Mouse (Mus musculus): ENCODE results near the gene Htra2.

Htra2 gene

DNA sequence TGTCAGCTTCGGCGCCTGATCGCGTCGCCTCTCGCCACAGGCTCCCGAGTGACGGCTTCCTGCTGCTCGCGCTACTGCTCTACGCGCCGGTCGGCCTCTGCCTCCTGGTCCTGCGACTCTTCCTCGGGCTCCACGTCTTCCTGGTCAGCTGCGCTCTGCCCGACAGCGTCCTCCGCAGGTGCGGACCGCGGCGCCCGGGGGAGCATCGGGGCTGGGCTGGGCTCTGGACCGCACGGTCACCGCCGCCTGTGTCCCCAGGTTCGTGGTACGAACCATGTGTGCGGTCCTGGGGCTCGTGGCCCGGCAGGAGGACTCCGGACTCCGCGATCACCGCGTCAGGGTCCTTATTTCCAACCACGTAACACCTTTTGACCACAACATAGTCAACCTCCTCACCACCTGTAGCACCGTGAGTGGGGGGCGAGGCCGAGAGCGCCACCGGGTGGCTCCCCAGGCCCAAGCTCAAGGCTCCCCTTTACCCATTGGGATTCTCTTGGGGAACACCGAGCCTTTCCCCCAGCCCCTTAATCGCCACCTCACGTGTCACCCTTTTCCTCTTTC lies at the start of gene Htra2:
TSS of gene Htra2 (minus strand) at position 403 of the 561 bp plus-strand sequence.
- DNase-seq (ENCODE audit: low spot score), result no peak

DNA sequence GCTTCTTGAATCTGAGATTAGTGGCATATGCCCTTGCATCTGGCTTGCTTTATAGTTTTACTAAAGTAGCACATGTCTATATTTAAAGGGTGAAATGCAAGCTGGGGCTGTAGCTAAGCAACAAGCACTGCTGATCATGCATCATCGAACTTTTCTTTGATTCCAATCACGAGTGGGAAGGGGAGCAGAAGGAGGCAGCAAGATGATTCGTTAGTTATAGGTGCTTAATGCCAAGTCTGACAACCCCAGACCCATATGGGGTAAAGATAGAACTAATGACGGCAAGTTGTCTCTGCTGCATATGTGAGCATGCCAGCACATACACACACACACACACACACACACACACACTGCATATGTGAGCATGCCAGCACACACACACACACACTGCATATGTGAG lies 49.1 kb upstream of the Htra2 start:
- DNase-seq (ENCODE audit: low spot score), result no peak

- no peak for DNase-seq (ENCODE audit: low spot score)
Observed at GRCm38 (mm10) chr6:83103130-83103650, 48.1 kb upstream of the Htra2 start.

DNA sequence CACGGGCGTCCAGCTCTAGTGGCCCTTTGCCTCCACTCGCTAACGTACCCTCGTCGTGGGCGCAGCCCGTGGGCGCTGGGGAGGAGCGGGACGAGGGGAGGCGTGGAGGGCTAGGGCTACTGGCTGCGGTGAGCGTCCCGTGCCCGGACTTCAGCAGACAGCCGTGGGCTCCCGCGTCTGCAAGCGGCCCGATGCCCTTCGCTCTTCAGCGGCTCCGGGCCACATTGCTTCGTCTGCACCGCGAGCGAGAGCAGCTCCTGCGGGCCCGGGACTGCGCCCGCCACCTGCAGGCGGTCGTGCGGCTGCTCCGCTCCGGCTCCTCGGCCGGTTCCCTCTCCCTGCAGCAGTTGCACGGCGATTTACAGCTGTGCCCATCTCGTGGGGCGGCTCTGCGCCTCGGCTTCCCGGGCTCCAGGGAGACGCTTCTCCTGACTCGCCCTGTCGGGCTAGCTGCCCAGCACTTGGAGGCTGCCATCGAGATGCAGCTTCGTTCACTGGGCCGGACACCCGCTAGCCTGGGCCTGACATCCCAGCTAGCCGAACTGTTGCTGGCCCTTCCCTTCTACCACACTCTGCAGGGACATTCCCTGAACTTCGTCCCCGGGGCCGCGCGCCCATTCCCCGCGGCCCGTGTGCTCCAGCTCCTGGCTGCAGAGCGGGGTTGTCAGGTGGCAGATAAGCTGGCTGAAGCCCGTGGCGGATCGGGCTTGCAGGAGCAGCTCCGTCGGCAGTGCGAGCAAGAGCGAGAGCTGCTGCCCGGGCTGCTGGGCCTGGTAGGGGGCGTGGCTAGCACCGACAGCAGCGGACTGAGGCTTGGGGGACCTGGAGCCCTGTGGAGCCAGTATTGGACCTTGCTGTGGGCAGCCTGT lies 46.8 kb upstream of the Htra2 start:
- DNase-seq (ENCODE audit: low spot score), result no peak

- DNase-seq (ENCODE audit: low spot score), result peak; percentile 66
Observed at GRCm38 (mm10) chr6:83101316-83101687, 46.2 kb upstream of the Htra2 start, which contains the start of the genes Ccdc142 and Gm42688. Gene Ccdc142, plus strand, starts transcription at chr6:83101601. Gene Gm42688, plus strand, starts transcription at chr6:83101617.

- no peak for DNase-seq (ENCODE audit: low spot score)
Observed at GRCm38 (mm10) chr6:83098411-83098810, 43.3 kb upstream of the Htra2 start.

DNA sequence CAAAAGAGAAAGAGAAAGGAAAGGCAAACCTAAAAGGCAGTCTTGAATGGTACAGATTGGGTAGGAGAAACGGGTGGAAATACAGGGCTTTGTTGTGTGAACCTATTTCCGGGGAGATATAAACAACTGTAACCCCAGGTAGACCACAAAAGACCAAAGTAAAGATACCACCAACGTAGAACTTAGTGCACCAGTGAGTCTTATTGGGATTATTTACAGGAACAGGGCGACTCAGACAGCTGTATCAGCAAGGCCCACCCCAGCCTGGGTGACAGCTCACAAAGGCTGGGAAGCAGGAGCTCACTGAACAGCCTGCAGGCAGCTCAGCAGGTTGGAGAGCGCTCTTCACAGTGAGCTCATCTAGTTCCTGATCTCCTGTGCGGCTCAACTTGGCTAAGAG lies 40.9 kb upstream of the Htra2 start:
- no peak for DNase-seq (ENCODE audit: low spot score)

DNA sequence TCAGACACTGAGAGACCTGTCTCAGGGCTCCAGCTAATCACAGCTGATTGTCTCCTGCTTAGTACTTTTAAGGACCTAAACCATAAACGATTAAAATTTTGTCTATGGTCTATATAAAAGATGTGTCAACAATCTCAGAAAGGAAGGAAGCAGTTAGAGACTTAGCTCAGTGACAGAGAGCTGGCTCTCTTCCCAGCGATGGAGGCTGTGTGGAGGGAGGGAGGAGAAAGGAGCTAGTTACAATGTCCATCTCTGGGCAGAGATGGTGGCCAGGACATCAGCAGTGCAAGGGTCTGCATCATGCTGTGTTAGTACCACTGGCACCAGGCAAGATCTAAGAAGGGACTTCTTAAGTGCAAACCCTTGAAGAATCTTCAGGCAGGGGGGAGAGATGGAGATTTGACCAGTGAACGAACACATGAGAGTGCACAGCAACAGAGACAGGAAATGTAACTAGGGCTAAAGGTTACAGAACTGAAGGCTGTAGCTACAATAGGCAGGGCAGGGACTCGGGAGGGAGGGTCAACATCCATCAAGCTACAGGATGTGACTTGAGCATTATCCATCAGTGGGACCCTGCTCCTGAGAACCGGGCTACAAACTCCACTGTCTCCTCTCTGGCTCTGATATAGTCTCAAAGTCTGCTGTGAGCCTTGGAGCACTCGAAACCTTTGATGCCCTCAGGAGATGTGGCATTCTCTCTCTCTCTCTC lies 37.5 kb upstream of the Htra2 start:
- DNase-seq (ENCODE audit: low spot score), result no peak

GRCm38 (mm10) chr6:83087926-83088260 lies 32.8 kb upstream of the Htra2 start:
- no peak for DNase-seq (ENCODE audit: low spot score)

- no peak for DNase-seq (ENCODE audit: low spot score)
Observed at GRCm38 (mm10) chr6:83087205-83087925, 32.3 kb upstream of the Htra2 start.

DNA sequence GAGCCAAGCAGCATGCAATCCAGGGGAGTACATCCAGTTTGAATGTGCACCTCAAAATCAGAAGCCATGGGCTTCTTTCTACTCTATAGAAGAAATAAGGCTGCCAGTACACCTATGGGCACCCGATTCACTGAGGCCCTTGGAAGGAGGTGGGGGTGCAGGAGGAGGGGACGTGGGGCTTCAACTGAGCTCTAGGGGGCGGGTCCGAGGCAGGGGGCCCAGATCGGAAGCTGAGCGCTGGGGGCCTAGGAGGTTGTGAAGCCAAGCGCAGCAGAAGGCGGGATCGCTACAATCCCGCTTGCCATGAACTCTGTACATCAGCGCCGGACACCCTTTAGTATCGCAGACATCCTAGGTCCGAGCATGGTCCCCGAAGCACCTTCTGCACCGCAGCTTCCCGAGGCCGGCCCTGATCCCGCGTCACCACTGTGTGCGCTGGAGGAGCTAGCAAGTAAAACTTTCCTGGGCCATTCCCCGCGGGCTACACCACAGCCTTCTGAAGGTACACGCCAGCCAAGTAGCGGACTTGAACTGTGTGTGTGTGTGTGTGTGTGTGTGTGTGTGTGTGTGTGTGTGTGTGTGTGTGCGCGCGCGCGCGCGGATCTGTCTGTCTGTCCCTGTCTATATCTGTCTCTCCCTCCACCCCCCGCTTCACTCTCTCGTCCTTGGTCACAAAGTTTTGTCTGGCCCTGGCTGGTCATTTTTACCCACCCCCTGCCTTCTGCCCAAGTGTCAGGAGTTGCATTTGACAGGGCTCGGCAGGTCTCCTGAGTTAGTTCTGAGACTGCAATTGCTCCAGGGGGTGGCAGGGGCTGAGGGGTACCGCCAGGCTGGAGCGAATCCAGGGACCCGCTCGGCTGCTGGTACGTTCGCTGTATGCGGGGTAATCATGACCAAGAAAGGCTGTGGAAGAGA lies 31.3 kb upstream of the Htra2 start, which contains the start of gene Lbx2:
TSS of gene Lbx2 (plus strand) at position 247 of the 915 bp plus-strand sequence.
- no peak for DNase-seq (ENCODE audit: low spot score)

DNA sequence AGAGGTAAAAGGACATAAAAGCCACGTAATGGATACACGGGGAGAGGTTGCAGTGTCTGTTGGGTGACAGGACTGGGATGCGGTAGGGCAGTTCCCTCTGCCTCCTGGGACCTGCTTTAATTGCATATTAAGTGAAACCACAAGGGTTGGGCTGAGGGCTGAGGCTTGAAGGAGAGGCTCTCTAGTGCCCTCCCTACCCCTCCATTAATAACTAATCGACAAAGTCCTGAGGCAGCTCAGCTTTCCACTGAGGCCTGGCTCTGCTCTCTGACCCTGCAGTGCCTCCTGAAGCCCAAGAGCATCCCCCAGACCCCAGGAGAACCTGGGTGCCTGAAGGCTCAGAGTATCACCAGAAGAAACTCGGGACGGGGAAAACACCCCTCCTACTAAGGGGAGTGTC lies 29.4 kb upstream of the Htra2 start:
- no peak for DNase-seq (ENCODE audit: low spot score)

DNA sequence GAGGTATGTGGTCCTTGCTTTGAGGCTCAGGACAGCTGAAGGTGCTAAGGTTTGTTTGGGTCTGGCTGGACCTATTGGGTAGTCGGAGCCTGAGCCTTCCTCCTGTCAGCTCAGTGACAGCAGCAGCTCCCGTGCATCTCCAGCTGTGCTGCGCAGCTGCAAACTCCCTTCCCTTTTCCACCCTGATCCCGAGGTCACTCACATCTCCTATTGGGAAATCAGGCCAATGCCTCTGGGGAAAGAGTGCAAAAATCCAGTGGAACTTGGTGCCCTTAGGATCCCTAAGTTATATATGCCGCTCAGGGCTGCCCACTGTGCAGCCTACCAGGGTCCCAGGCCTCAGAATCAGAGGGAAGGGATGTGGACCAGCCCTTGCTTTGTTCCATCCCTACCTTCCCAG lies 28.4 kb upstream of the Htra2 start:
- DNase-seq (ENCODE audit: low spot score), result no peak

- DNase-seq (ENCODE audit: low spot score), result no peak
Observed at GRCm38 (mm10) chr6:83080210-83080609, 25.1 kb upstream of the Htra2 start.

DNA sequence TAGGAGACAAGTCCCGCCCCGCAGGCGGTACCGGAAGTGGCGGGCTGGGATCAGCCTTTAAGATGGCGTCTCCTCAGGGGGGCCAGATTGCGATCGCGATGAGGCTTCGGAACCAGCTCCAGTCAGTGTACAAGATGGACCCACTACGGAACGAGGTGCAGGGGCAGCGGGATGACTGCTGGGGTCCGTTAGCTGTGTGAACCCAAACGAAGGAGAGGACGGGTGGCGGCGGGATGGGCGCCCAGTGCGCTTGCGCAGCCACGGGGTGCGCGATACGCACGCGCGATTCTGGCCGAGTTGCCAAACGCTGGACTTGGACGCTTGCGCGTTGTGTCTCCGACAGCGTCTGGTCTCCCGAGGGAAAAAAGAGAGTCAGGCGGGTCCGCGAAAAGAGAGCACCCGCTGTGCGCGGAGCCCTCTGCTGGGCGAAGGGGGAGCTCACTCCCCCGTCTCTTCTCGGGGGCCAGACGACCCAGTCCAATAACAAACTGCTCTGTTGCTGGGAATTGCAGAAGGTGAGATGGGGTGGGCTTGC lies 23.3 kb upstream of the Htra2 start:
- peak; percentile 96 for DNase-seq (ENCODE audit: low spot score)

- DNase-seq (ENCODE audit: low spot score), result no peak
Observed at GRCm38 (mm10) chr6:83077630-83078323, 22.7 kb upstream of the Htra2 start, which contains the start of gene Pcgf1. Gene Pcgf1, plus strand, starts transcription at chr6:83077869.

DNA sequence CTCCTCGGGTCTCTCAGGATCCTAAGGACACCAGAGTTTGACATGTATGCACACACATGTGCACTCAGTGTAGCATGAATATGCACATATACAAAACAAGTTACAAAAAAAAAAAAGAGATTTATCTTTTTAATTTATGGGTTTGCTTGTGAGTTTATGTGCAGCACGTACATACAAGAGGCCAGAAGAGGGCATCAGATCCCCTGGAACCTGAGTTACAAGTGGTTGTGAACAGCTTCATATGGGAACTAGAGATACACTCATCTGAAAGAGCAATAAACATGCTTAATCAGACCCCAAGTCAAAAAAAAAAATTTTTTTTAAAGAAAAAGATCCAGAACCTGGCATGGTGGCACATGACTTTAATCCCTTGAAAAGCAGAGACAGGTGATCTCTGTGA lies 19.9 kb upstream of the Htra2 start:
- DNase-seq (ENCODE audit: low spot score), result no peak

DNA sequence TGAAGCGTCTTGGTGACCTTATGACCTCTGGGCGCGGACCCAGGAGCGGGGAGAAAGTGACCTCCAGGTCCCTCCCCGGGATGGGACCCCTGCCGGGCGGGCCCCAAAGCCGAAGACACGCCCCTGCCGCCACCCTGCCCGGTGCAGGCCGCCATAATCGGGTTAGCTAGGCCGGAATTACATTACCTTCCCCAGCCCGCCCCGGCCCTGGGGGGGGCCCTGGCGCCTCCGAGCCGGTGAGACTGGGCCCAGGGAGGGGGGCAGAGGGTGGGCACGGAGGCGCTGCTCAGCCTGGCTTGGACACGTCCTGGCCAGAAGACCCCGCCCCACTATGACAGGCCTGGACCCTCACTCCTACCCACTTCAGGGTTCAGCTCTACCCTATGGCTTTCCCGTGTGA lies 16.1 kb upstream of the Htra2 start:
- no peak for DNase-seq (ENCODE audit: low spot score)

GRCm38 (mm10) chr6:83070311-83071219 lies 15.5 kb upstream of the Htra2 start:
- DNase-seq (ENCODE audit: low spot score), result no peak

DNA sequence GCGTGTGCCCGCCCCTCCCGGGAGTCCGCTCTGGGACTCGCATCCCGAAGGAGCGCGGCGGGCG lies 15.0 kb upstream of the Htra2 start, which contains the start of gene Tlx2:
TSS of gene Tlx2 (minus strand) at position 47 of the 64 bp plus-strand sequence.
- DNase-seq (ENCODE audit: low spot score), result no peak
